Mouse (Mus musculus) lung, postnatal 0 days (tissue): ENCODE measurements around the gene Kcnb1.

Experiments
- CTCF ChIP-seq: IDR thresholded peaks from 2 replicates; pipeline ENCODE4 v1.5.1; 2016; ENCODE audit warnings: antibody characterized with exemption, mild to moderate bottlenecking
- EP300 ChIP-seq: IDR thresholded peaks from 2 replicates; pipeline ENCODE4 v1.6.1; 2016; ENCODE audit warnings: antibody characterized with exemption, mild to moderate bottlenecking, control low read depth

GRCm38 (mm10) chr2:167058814-167059387 is 131.1 kb downstream of the Kcnb1 start:
- TF ChIP-seq EP300 (no peak), CTCF (no peak)
